Mouse (Mus musculus) heart, adult 2 months (tissue): ENCODE measurements around the gene Rgsl1. TPM values are rescaled to one million over a fixed set of nuclear protein-coding genes. Genes with fewer than 3 reads are reported as not detected.

ENCODE experiments used
- DNase-seq, 2 experiments: peaks; one replicate each; pipeline ENCODE4 v3.0.0; 2021
- H3K27ac ChIP-seq: fragments of 200-600 bp; 2 replicates; pipeline ENCODE4 v1.8.1; 2022
- H3K27me3 ChIP-seq: fragments of 200-500 bp; 2 replicates; pipeline ENCODE4 v1.6.1; 2012; ENCODE audit warnings: mild to moderate bottlenecking, low read length, inconsistent platforms, mixed read lengths; ENCODE audit not compliant: control insufficient read depth, insufficient read depth
- H3K36me3 ChIP-seq: fragments of 200-500 bp; 2 replicates; pipeline ENCODE4 v1.6.1; 2012; ENCODE audit warnings: low read length, inconsistent platforms; ENCODE audit not compliant: control insufficient read depth, insufficient read depth
- H3K4me1 ChIP-seq: fragments of 200-500 bp; 2 replicates; pipeline ENCODE4 v1.6.1; 2011; ENCODE audit warnings: low read length; ENCODE audit not compliant: control insufficient read depth, insufficient read depth
- H3K4me3 ChIP-seq: fragments of 200-600 bp; 2 replicates; pipeline ENCODE4 v1.8.1; 2022
- H3K79me2 ChIP-seq: fragments of 200-500 bp; replicated peaks from 2 replicates; pipeline ENCODE4 v1.6.1; 2012; ENCODE audit warnings: mild to moderate bottlenecking, inconsistent platforms, low read length, moderate library complexity, mixed read lengths; ENCODE audit not compliant: control insufficient read depth, insufficient read depth
- H3K9ac ChIP-seq: fragments of 200-500 bp; 2 replicates; pipeline ENCODE4 v1.6.1; 2012; ENCODE audit warnings: low read depth, mild to moderate bottlenecking, control low read depth, inconsistent platforms, low read length, mixed read lengths
- CTCF ChIP-seq: fragments of 200-600 bp; IDR thresholded peaks from 2 replicates; pipeline ENCODE4 v1.8.1; 2022; ENCODE audit warnings: antibody characterized with exemption, mild to moderate bottlenecking, moderate library complexity
- EP300 ChIP-seq: fragments of 200-500 bp; IDR thresholded peaks from 2 replicates; pipeline ENCODE4 v1.6.1; 2011; ENCODE audit warnings: low read depth, low read length, control low read depth; ENCODE audit not compliant: insufficient read depth
- POLR2A ChIP-seq: fragments of 200-500 bp; IDR thresholded peaks from 2 replicates; pipeline ENCODE4 v1.6.1; 2011; ENCODE audit warnings: mild to moderate bottlenecking, low read depth, low read length, control low read depth; ENCODE audit not compliant: insufficient read depth
- WGBS: fragments of 180-500 bp; shearing (Covaris S2); methylation state at CpG from one replicate; pipeline ENCODE4 v1.1.7; 2018; 5-methylcytosine and 5-hydroxymethylcytosine counted together
- intact Hi-C: fragments of 180-260 bp; cut with DNase I; formaldehyde crosslinking; loops from one replicate; pipeline ENCODE4 v1.15.1; 2025
- polyA plus RNA-seq: library from polyadenylated mRNA; depleted of rRNA; stranded (reverse); fragments of >200 nt; gene quantifications from 2 replicates; pipeline ENCODE4 v1.2.3, GENCODE M21; 2012
- total RNA-seq, 2 experiments: library from RNA; stranded (reverse); gene quantifications; 2 replicates each; pipeline ENCODE4 v1.2.3; 2021

The Rgsl1 gene
- total and polyA plus RNA-seq, 3 experiments, result not detected

DNA sequence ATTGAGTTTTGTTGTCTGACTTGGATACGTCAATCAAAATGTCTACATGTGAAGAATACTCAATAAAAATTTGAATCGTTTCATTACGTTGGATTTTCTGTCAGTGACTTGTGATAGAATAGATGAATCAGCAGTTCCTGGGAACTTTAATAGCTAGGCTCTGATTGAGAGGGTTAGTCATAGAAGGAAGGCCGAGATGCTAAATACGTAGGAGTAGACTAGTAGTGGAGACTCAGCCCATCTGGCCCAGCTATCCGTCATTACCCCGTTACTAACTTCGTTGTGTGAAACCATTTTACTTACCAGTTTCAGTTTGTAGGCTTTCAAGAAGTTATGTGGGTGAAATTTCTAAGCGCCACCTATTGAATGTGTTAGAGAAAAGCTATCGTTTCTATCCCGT is 79.8 kb downstream of the Rgsl1 start:
- H3K4me3 ChIP-seq, result no peak overlapping the region
- TF ChIP-seq POLR2A, result no peak
- TF ChIP-seq CTCF, result no peak
- no peak for TF ChIP-seq EP300
- intact Hi-C loops, result no loop called here
- H3K79me2 ChIP-seq, result no peaks in the 10 kb centered on the region
- H3K27ac ChIP-seq, result no peak overlapping the region
- no peaks in the 10 kb centered on the region for H3K4me1 ChIP-seq
- 83% methylated on average over 11 of the region's 11 CpGs for WGBS
- no peaks in the 10 kb centered on the region for H3K36me3 ChIP-seq
- no peak for DNase-seq
- H3K9ac ChIP-seq, result no peak overlapping the region
- H3K27me3 ChIP-seq, result no peaks in the 10 kb centered on the region

DNA sequence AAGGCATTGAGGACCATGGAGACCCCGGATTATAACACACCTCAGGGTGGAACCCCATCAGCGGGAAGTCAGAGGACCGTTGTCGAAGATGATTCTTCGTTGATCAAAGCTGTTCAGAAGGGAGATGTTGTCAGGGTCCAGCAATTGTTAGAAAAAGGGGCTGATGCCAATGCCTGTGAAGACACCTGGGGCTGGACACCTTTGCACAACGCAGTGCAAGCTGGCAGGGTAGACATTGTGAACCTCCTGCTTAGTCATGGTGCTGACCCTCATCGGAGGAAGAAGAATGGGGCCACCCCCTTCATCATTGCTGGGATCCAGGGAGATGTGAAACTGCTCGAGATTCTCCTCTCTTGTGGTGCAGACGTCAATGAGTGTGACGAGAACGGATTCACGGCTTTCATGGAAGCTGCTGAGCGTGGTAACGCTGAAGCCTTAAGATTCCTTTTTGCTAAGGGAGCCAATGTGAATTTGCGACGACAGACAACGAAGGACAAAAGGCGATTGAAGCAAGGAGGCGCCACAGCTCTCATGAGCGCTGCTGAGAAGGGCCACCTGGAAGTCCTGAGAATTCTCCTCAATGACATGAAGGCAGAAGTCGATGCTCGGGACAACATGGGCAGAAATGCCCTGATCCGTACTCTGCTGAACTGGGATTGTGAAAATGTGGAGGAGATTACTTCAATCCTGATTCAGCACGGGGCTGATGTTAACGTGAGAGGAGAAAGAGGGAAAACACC is 90.0 kb downstream of the Rgsl1 start:
- Histone ChIP-seq H3K36me3 (no peaks in the 10 kb centered on the region), H3K27ac (no peak overlapping the region), H3K4me3 (no peak overlapping the region), H3K79me2 (no peaks in the 10 kb centered on the region), H3K9ac (no peak overlapping the region), H3K27me3 (no peaks in the 10 kb centered on the region), H3K4me1 (peaks cover 10% of the 10 kb centered on the region)
- no peak for TF ChIP-seq POLR2A
- TF ChIP-seq EP300, result no peak
- no peak for TF ChIP-seq CTCF
- WGBS, result 75% methylated on average over 25 of the region's 25 CpGs
- no peak for DNase-seq
- intact Hi-C loops, result no loop called here

DNA sequence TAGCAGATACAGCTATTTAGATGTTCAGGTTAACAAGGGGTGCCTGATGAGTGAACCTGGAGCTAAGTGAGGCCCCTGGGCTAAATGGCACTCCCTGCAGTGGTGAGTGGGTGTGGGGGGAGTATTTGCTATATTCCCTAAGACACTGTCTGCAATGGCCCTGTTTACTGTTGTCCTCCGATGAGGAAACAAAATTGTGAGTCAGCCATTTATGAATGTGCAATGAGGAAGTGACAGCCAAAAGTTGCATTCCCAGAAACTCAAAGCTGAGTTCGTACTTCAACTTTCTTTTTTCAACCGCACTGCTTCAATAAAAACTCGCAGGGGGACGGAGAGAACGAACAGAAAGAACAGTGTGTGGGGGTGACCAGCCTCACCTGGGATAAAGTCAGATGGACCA is 91.4 kb downstream of the Rgsl1 start:
- H3K36me3 ChIP-seq, result no peaks in the 10 kb centered on the region
- H3K4me3 ChIP-seq, result peak overlapping the region; percentile 49
- TF ChIP-seq EP300 (no peak), POLR2A (no peak), CTCF (no peak)
- DNase-seq, result no peak
- 61% methylated on average over 6 of the region's 6 CpGs for WGBS
- peak overlapping the region; percentile 75 for H3K27ac ChIP-seq
- no peaks in the 10 kb centered on the region for H3K27me3 ChIP-seq
- peak overlapping the region; percentile 54 for H3K9ac ChIP-seq
- peaks cover 12% of the 10 kb centered on the region for H3K4me1 ChIP-seq
- intact Hi-C loops, result no loop called here
- no peaks in the 10 kb centered on the region for H3K79me2 ChIP-seq

DNA sequence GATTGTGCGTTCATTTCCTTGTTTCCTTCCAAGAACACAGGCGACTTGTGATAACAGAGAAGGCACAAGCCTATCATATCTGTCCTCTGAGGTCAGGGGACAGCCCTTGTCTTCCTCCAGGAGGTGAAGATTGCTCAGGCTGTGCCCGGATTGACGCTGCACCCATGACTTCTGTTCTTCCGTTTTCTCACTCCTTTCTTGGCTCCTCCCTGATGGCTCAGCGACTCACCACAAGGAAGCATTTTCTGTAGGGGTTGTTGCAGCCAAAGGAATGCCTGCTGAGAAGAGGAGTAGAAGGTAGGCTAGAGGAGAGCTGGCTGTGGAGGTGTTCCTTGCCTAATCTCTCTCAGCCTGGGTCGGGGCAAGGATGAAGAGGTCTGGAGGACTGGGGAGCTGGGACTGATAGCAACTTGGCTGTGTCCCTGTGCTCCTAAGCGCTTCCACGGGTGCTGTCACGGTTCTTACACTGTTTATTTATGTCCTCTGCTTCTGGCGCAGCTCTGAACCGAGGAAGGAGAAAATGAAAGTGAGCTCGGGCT is 92.1 kb downstream of the Rgsl1 start:
- Histone ChIP-seq H3K79me2 (no peaks in the 10 kb centered on the region), H3K4me1 (peaks cover 12% of the 10 kb centered on the region), H3K36me3 (no peaks in the 10 kb centered on the region), H3K27me3 (no peaks in the 10 kb centered on the region), H3K27ac (peak overlapping the region; percentile 75), H3K9ac (peak overlapping the region; percentile 54), H3K4me3 (peak overlapping the region; percentile 49)
- DNase-seq, result peak; percentile 64
- intact Hi-C loops, result no loop called here
- no peak for TF ChIP-seq EP300
- TF ChIP-seq POLR2A, result 0 out of 2 replicates have a peak, but pooled peaks have one; percentile 36
- no peak for TF ChIP-seq CTCF
- whole genome bisulfite sequencing, result 6% methylated on average over 13 of the region's 13 CpGs

DNA sequence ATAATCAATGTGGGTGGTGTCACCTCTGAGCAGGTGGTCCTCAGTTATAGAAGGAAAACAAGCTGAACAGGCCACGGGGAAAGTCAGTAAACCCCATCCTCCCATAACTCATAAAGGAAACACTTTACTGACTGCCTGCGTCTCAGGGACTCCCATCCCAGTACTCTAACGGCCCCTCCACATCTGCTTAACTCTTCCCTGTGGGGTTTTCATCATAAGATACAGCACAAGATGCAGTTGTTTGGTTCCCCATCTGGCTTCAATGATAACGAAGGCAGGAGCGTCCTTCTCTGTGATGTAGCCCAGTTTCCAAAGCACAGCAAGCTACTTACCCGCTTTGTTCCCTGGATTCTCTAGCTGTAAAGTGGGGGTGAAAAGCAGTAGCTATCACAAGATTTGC is 93.9 kb downstream of the Rgsl1 start:
- 65% methylated on average over 6 of the region's 6 CpGs for WGBS
- Histone ChIP-seq H3K9ac (no peak overlapping the region), H3K27ac (no peak overlapping the region), H3K27me3 (no peaks in the 10 kb centered on the region), H3K79me2 (no peaks in the 10 kb centered on the region), H3K4me3 (no peak overlapping the region), H3K4me1 (peaks cover 12% of the 10 kb centered on the region), H3K36me3 (no peaks in the 10 kb centered on the region)
- intact Hi-C loops, result no loop called here
- no peak for TF ChIP-seq POLR2A
- no peak for TF ChIP-seq CTCF
- TF ChIP-seq EP300, result no peak
- DNase-seq, result no peak

DNA sequence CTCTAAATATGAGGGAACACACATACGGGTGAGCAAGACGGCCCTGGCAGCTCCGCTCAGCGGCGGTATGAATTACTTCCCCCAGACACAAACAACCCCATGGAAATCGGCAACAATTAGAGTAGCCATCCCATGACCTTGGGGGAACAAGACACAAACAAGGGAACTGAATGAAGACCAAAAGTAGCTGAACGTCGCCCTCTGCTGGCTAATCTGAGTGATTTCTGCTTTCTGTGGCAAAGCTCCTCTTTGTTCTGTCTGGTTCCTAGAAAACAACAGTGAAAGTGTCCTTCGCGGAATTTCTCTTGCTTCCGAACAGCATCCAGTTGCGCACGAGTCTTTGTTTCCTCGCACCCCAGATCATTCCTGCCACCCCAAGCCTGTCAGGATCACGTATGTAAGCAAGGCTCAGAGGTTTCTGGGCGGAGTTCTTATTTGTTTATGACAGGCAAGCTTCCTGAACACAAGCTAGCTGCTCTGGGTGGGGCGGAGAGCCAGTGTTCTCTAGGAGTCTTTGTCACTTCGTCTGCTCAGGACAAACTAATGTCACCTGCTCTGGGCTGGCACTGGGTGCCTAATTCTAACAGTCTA is 94.6 kb downstream of the Rgsl1 start, which contains the start of gene Rnasel:
TSS of gene Rnasel (plus strand) at position 216 of the 591 bp plus-strand sequence.
- peak; percentile 72 to 78 for DNase-seq
- Histone ChIP-seq H3K27ac (peak within 1 kb of the TSS; percentile 76), H3K9ac (peak within 1 kb of the TSS; percentile 72), H3K36me3 (no peaks in the 10 kb centered on the region), H3K4me3 (peak within 1 kb of the TSS; percentile 49), H3K27me3 (no peaks in the 10 kb centered on the region), H3K79me2 (no peaks in the 10 kb centered on the region), H3K4me1 (peaks cover 12% of the 10 kb centered on the region)
- 1% methylated on average over 18 of the region's 18 CpGs for WGBS
- TF ChIP-seq CTCF (peak; percentile 92), EP300 (0 out of 2 replicates have a peak, but pooled peaks have one; percentile 39), POLR2A (no peak)
- intact Hi-C loops, result loop anchor here (2.0 to 5.0 kb wide), 2 partner anchors 58 to 431 kb away; no protein-coding TSS in a partner anchor
